Mouse (Mus musculus) gastrocnemius, adult 8-10 months (tissue): ENCODE measurements around the gene Rnf41. TPM values are rescaled to one million over a fixed set of nuclear protein-coding genes. Genes with fewer than 3 reads are reported as not detected.

Source experiments
- DNase-seq, 2 experiments: peaks; one replicate each; pipeline ENCODE4 v3.0.0; 2022; ENCODE audit warnings: low spot score in 2 of 2
- total RNA-seq, 4 experiments: library from RNA; stranded (reverse); gene quantifications; 2 replicates each; pipeline ENCODE4 v1.2.4; 2022

Gene Rnf41
- total RNA-seq = 10 to 100 TPM; 13.6 to 14.7 (median 14.1) TPM

DNA sequence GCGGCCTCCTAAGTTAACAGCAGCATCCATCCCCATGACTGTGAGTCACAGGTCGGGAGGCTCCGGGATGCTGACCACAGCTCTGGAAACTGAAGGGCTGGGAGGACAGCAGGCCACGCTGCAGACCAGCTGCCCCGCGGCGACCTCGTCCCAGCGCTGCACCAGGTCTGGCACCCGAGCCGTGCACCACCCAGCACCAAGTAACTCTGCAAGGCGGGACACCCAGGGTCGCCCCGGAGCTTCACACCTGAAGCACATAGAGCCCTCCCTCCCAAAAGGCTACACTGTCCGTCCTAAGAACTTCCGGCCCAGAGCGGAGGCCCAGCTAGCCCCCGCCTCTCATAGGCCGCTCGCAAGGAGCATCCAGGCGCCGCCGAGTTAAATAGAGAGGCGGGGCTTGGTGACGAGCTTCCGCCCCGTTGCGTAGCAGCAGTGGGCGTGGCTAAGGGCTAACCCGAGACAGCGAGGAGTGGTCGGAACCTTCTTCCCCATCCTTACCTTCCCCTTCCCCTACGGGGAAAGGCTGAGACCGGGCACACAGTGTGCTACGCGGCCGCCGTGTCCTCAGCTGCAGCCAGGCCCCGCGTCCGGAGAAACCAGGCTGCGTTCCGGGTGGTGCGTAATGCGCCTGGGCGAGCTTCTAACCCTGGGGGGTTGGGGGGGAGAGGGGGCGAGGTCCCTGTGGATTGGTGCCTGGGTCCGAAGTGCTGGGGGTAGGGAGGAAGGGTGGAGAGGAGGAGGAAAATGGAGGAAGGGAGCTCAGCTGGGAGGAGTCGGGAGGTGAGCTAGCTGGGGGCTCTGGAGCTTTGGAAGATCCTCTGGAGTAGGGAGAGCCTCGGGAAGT, at the start of gene Rnf41, which contains the start of gene Nabp2:
Gene Rnf41 (plus strand): TSS at position 447 of the 844 bp plus-strand sequence.
Gene Nabp2 (minus strand): TSS at position 282 of the 844 bp plus-strand sequence.
- peak; percentile 92 to 94 for DNase-seq

DNA sequence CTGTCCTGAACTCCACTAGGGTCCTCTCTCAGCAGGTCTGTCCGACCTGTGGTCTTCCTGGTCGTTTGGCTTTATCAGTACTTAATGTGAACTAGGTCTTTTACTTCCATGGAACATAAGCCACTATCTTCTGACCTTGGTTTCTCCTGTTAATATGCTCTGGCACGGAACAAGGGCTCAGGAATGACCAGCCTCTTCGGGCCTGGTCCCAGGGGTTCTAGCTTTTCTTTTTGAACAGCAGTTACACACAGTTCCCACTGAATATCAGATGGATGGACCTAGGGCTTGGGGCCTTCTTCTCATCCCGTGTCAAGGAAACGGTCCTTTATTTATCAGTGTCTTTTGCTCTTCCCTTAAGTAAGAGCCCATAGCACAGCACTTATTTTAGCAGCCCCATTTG, 49.6 kb upstream of the Rnf41 start:
- DNase-seq = no peak

DNA sequence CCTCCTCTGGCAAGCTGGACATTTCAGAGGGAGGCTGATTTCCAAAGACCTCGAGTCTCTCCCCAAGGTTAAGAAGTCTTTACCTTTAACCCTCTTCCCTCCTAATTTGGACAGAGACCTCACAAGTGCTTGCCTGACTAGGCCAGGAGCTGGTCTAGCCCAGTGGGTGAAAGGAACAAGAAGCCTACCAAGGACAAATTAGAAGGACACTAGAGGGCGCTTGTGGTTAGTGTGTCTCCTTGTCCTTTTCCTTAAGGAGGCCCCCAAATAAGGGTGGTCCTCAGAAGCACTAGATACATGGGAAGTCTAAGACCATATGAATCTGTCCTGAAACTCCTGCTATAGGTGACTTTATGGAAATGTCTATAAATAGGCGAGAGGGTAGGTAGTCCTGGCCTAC, 48.9 kb upstream of the Rnf41 start:
- no peak for DNase-seq

DNA sequence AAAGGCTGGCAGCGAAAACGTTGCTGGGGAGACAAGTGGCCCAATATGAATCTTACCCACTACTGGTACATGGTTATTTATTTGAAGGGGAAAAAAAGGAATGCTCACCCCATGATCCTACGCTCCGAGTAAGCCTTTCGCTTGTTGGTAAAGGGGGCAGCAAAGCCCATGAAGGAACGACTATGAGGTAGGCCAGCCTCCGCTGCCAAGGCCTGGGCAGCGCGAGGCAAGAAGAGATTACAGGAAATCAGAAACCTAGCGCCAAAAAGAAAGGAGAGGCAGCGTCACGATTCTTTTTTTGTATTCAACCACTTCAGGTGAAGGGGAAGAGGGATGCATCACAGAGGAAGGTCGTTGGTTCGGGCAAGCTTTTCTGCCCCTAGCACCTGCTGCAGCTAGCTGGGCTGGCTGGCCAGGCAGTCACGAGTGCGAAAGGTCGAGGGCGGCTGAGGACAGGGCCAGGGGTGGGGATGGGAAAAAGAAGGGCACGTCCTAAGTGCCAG, 43.5 kb upstream of the Rnf41 start:
- DNase-seq = no peak

DNA sequence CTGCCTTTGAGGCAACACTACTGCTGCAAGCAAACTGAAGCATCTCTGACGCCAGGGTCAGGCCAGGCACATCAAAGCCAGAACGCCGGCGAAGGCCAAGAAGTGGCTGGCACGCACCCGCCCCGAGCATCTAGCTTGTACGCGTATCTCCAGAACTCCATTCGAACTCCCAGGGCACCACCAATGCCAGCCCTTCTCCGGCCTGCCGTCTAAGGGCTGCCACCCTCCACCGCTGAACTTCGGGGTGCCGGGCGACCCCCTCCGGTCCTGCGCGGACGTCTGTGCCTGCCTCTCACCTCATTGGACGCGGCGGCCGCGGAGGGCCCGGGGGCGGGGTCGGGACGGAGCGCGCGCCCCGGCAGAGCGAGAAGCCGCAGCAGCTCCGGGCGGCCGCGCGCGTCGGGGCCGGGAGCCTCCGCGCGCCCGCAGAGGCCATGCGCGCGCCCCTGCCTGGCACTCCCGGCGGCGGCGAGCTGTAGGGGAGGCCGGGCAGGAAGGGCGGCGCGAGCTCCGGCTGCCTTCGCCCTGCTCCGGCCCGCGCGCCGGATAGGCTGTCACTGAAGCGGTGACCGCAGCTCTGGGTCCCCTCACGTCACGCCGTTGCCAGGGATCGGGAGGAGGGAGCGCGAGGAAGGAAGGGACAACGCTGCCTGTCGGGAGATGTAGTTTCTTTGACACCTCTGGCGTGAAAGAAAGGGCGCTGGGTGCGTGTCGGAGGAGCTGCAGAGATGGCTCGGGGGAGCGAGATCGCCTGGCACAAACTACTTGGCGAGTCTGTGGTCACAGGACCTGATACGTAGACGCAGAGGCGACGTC, 42.8 kb upstream of the Rnf41 start, which contains the start of gene Coq10a:
Gene Coq10a (minus strand): TSS at position 596 of the 816 bp plus-strand sequence.
- DNase-seq = peak; percentile 88 to 93

DNA sequence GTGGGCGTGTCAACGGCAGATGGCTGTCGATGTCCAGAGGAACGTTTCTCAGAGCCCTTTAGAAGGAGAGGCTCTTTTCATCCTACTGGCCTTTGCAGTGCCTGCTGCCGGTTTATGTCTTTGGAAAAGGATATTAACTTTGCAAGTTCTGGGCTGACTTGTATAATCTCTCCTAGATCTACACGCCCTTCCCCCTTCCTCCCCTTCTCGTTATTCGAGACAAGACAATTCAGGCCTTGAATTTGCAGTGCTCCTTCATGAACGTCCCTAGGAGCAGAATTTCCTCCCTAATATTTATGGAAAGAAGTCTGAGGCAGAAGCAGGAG, 42.3 kb upstream of the Rnf41 start:
- no peak for DNase-seq

DNA sequence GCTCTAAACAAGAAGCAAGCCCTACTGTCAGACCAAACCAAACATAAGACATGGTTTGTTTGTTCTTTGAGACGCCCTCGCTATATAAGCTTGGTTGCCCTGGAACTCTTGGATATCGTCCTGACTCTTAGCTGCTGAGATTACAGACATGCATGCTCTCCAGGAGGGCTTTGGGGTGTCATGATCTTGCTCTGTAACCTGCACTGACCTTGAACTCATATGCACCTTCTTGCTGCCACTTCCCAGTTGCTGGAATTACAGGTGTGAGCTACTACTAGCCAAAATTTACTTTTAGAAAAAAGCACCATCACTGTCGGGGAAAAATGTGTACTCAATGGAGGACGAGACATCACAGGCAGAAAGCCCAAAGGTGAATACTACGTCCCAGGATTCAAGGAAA, 41.9 kb upstream of the Rnf41 start:
- no peak for DNase-seq

DNA sequence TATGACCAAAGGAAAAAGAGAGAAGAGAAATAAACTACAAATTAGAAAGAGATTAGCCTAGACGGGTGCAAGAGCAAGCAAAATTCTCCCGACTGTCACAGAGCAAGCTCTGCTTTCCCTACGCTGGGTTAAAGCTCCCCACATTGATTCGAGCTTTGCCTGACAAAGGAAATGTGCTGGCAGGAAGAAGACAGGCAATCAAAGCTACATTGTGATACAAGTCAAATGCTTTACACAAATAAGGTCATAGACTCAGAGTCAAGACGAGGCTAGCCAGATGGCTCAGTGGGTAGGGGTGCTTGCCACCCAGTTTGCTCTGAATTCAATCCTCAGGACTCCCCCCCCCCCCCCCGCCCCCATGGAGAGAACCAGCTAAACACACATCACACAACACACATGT, 41.4 kb upstream of the Rnf41 start:
- DNase-seq = no peak

DNA sequence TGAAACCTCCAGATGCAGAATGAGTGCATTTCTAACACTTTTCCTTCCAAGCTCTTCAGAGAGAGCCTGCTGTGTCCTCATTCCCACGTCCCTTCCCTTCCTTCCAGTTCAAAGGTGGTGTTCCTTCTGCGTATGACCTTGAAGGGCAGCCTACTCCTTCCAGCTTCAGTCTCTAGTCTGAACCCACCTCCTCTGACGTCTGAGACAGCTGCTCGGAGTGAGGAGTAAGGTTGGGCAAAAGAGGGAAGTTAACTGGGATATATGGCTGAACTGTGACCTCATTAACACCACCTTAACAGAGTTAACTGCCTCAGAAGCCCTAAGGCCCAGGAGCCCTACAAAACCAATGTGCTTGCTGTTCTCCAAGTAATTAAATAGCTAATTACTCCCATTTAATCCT, 40.9 kb upstream of the Rnf41 start:
- DNase-seq = no peak

DNA sequence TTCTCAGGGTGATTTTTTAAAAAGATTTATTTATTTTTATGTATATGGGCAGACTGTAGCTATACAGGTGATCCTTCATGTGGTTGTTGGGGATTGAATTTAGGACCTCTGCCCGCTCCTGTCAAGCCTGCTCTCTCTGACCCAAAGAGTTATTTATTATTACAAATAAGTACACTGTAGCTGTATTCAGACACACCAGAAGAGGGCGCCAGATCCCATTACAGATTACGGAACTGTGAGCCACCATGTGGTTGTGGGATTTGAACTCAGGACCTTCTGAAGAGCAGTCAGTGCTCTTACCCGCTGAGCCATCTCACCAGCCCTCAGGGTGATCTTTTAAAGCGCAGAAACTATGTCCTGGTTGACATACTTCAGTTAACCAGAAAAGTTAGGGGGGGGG, 39.3 kb upstream of the Rnf41 start:
- no peak for DNase-seq

DNA sequence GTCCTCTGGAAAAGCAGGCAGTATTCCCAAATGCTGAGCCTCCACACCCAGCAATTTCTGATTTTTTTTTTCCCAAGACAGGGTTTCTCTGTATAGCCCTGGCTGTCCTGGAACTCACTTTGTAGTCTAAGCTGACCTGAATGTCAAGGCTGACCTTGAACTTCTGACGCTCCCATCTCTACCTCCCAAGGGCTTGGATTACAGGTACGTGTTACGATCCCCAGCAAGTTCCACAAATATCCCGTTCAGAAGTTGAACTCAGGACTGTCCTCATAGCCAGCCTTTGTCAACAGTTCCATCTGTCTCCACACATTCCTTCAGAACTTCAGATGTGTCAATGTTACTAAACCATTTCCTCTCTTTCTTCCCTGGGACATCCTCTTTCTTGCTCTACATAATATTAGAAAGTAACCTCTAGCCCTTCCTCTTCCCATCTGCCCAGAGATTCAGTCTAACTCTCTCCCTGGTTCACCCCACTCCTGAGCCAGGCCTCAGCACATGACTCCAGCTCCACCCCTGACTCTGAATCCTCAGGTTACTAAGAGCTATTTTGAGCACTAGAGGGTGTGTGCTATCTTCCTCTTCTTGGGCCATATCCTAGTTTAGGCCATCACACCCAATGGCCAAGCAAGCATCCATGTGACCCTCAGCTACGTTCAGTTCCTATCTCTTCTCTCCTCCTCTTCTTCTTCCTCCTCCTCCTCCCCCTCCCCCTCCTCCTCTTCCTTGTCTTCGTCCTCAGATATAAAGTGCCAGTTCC, 38.3 kb upstream of the Rnf41 start:
- DNase-seq = peak; percentile 38 to 65

DNA sequence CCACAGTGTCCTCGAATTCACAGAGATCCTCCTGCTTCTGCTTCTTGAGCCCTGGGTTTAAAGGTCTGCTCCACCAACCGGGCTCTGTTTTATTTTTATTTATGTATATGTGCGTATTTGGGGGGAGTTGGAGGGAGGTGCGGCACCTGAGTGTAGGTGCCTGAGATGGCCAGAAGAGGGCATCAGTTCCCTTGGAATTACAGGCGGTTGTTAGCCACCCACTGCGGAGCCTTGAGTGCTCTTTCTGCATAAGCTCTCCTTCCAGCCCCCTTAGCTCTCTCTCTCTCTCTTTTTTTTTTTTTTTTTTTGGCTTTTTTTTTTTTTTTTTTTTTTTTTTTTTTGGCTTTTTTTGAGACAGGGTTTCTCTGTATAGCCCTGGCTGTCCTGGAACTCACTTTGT, 37.1 kb upstream of the Rnf41 start:
- DNase-seq = no peak

DNA sequence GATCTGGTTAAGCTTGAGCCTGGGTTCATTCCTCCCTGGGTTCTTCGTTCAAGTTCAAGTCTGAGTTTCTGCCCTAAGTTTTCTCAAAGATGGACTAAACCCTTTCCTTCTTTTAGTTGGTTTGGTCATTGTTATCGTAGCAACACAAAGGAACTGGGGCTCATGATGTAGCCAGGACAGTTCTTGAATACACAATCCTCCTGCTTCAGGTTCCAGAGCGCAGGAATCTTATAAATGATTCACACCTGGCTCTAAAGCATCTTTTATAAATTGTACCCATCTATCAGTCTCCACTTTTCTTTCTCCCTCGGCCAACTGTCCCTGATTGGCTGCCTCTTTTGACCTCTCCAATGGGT, 35.4 kb upstream of the Rnf41 start:
- no peak for DNase-seq

DNA sequence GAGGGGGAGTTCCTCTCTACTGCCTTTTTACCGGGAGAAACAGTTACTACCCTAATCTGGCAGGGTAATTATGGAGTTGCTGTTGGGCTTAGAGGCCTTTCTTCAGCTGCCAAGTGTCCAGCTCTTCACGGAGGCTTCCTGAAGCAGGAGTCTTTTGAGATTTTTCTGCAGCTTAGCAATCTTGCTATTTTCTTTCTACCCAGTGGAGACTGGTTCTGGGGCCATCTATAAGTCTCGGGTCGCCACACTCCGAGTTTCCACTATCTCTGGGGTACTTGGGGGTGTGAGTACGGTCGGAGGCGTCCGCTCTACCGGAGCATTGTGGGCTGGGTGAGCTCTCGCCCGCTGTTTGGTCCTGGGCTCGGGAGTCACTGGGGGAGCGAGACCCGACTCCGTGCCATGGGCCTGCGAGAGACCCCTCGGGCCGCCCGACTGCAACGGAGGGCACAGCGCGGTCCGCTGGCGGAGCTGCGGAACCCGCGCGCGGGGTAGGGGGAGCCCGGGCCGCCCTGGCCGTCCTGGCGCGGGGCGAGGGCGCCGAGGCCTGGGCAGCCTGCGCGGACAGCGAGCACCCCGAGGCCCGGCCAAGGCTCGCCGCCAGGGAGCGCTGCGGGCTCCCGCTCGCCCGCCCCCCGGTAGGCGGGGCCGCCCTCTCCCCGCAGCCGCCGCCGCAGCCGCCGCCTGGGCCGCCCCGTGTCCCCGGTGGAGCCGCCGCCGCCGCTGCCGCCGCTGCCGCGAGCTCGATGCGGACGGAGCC, 34.8 kb upstream of the Rnf41 start, which contains the start of gene Ankrd52:
Gene Ankrd52 (plus strand): TSS at position 661 of the 757 bp plus-strand sequence.
- DNase-seq = peak; percentile 74 to 82

DNA sequence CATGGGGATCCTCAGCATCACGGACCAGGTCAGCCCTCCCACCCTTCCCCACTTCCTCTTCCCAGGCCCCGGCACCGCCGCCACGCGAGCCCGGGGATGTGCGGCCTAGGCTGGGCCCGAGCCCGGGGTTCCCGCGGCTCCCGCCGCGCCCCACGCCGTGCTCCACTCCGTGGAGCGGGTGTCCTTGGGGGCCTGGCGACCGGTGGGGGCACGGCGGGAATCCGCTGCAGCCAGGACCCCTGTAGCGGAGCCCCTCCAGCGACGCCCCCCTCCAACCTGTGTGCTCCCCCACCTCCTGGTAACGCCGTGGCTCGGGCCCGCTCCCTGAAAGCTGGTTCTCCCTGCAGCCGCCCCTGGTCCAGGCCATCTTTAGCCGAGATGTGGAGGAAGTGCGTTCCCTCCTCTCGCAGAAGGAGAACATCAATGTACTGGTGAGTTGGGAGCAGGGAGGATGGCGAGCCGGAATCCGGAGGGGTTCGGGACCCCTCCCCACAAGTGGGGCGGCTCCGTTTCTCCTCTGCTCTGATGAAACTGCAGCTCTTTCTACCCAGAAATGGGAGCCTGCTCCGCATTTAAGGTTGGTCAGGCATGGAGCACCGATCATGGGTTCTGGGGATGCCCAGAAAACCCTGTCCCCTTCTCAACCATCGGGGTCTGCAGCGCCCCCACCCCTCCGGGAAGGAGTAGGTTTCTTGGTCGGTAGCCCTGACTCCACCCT, 34.1 kb upstream of the Rnf41 start:
- no peak for DNase-seq

DNA sequence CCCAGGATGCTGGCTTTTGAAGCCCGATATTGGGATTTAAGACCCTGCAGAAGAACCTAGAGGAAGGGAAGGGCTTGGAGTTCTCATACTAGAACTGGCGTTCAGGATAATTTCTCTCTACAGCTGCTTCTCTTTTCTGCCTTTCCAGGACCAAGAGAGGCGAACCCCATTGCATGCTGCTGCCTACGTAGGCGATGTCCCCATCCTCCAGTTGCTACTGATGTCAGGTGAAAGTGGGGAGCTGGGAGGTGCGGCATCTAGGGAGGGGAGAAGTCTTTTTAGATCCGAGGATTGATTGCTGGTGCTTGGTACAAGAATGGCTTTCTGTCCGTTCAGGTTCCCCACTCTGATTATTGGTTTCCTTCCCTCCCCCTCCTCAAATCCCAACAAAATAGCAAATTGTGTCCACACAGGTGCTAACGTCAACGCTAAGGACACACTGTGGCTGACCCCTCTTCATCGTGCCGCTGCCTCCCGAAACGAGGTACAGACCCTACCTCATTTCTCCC, 33.5 kb upstream of the Rnf41 start:
- DNase-seq = no peak

DNA sequence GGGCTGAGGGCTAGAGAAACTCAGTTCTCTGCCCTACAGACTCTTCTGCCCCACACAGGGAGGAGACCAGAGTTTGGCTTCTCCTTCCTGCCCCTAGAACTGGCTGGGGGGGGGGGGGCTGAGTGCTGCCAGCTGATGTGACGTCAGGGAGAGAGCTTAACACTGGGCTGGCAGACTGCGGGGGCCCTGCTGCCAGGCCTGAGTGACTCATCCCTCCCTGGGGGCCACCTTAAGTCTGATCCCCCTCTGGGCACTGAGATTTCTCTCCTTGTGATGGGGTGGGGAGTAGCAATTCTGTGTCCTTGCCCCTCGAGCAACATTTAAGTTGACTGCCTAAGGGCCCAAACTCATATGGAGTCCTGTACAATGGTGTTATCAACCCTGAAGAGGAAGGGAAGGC, 33.0 kb upstream of the Rnf41 start:
- peak in 1 of 2 experiments; percentile 43 for DNase-seq

DNA sequence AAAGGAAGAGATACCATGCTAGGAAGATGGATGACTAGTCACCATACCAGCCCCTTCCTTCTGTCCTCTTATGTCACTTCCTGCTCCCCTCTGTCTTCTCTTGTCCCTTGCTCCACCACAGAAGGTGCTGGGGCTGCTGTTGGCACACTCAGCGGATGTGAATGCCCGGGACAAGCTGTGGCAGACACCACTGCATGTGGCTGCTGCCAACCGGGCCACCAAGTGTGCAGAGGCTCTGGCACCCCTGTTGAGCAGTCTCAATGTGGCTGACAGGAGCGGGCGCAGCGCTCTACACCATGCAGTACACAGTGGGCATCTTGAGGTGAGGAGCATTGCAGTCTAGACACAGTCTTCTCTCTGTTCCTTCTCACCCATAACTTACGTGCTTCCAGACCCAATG, 32.2 kb upstream of the Rnf41 start:
- DNase-seq = peak in 1 of 2 experiments; percentile 51

DNA sequence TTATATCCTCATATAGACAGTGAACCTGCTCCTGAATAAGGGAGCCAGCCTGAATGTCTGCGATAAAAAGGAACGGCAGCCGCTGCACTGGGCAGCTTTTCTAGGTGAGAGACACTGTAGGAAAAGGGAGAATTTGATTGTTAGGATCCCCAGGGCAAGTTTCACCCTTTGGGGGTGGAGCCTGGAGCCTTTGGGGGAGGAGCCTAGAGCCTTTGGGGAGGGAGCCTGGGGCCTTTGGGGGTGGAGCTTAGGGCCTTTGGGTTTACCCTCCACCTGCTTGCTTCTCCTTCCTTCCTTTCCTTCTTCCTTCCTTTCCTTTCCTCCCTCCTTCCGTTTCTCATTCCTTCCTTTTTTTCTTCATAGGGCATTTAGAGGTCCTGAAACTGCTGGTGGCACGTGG, 30.9 kb upstream of the Rnf41 start:
- no peak for DNase-seq

DNA sequence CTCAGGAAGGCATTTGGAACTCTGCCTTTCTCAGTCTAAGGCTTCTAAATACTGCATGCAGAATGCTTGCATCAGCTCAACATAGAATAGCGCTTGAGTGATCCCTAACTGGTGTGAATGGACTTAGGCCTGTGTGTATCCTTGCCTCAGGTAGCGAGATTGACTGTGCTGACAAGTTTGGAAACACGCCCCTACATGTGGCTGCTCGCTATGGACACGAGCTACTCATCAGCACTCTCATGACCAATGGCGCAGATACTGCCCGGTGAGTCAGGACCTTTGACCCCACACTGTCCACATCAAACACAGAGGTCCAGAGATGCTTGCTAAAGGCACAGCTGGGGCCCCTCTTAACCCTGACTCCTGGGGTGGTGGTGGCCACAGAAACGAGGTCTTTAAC, 29.0 kb upstream of the Rnf41 start:
- DNase-seq = no peak
